Mouse (Mus musculus): ENCODE data around the gene Rgs19. TPM values are rescaled to one million over a fixed set of nuclear protein-coding genes. Genes with fewer than 3 reads are reported as not detected.

The Rgs19 gene
- total RNA-seq, 4 experiments from 2014 or later: 3.7 to 8.9 (median 4.9) TPM

DNA sequence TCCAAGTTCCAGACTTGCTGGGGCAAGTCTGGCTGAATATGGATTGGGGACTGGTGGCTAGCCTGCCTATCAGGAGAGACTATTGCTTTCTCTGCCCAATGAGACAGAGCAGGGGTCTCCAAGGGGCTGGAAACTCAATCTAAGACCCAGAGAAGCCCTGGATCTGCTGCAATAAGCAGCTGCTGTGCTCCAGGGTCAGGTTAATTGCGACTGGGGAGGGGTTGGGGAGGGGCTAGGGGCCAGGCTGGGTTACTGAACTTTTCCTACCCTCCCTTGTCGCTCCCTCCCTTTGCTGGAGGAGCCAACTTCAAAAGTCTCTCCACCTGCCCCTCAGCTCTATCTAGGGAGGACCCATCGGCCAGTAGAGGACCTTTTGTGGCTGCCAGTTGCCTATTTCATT is 37.0 kb downstream of the Rgs19 start, which contains the start of gene Gm29797:
Gene Gm29797 (plus strand): TSS at position 301 of the 400 bp plus-strand sequence.
- no peak for DNase-seq (ENCODE audit: low spot score)

DNA sequence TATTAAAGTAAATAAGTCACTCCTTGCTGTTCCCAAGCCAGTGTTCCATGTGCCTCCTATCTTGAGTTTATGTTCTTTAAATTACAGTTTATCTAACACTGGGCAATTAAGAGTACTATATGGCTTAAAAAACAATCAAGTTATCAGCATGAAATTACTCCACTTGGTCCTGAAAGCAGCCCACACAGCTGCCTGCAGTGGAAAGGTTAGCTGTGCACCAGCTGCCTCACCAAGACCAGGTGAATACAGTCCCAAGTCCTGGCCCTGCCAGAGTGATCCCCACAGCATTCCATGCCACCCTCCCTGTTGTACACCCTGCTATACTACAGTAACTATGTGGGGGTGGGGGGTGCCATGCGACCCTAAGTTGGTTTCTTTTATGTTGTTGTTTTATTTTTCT is 40.3 kb downstream of the Rgs19 start:
- DNase-seq (ENCODE audit: low spot score): no peak

DNA sequence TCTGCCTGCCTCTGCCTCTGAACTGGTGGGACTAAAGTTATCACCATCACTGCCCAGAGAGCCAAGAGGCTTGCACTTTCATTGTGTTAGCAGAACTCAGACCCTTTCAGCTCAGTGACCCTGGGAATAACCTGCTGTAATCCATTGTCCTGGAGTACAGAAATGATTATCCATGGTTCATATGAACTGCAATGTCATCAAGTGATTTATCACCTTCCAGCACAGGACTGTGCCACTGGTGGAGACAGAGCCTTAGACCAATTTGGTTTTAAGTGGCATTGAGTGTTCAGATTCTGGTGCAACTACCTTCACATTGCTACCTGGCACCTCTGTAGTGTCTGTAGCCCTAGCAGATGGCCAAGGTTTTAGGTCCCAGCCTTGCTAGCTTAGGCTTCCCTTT is 40.7 kb downstream of the Rgs19 start:
- DNase-seq (ENCODE audit: low spot score): no peak

DNA sequence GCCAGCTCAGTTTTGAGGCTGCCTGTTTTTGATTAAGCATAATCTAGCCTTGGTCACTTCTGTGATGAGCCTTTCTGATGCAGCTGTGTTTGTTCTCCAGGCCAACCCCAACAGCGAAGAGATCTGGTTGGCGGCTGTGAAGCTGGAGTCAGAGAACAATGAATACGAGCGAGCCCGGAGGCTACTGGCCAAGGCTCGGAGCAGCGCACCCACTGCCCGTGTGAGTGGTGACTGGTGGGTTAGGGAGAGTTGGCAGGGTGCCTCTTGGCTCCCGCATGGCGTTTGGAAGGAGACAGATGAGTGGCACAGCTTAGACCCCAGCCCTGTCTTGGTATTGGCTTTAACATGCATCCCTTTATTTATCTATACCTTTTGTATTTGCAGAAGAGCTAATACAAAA is 44.9 kb downstream of the Rgs19 start:
- no peak for DNase-seq (ENCODE audit: low spot score)

DNA sequence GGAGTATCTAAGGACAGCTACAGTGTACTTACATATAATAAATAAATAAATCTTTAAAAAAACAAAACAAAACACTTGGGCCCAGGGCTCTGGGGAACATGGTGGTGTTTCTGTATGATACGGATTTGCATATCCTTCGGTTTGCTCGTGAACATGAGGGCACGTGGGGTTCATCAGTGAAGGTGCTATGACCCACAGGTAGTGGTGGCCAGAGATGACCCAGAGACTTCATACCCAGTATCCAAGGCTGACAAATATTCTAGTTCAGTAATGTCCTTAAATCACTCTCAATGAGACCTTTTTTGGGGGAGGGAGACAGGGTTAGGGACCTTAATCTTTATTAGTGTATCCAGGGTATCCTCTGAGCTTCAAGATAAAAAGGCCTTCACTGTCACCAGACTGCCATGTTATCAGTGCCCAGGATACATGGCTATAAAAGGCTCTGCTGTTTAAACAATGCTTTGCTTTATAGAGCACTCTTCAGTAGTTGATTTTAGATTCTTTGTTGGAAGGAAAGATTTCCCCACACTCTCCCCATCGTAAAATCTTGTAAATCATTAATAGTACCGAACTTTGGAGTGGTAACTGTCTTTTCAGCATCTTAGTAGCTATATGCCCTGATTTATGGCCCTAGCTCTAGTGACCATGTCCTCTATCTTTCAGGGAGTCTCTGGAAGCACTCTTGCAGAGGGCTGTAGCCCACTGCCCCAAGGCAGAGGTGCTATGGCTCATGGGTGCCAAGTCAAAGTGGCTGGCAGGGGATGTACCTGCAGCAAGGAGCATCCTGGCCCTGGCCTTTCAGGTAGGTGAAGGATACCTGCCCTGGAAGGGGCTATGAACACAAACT is 46.9 kb downstream of the Rgs19 start:
- DNase-seq (ENCODE audit: low spot score): no peak

DNA sequence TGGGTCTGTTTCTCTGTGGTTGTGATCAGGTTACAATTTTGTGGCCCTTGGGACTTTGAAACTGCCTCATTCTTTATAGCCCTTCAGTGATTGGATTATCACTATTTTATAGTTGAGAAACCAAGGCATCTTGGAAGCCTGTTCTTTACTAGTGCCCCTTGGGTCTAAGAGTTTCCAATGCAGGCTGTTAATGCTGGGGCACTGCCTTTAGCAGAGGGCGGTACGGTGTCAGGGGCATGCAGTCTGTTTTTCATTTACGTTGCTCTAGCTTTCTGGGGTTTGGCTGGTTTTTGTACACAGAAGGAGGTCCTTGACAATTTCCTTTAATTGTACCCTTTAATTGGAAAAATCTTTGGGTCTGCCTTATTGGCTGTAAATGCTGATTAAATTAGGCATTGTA is 48.1 kb downstream of the Rgs19 start:
- no peak for DNase-seq (ENCODE audit: low spot score)

DNA sequence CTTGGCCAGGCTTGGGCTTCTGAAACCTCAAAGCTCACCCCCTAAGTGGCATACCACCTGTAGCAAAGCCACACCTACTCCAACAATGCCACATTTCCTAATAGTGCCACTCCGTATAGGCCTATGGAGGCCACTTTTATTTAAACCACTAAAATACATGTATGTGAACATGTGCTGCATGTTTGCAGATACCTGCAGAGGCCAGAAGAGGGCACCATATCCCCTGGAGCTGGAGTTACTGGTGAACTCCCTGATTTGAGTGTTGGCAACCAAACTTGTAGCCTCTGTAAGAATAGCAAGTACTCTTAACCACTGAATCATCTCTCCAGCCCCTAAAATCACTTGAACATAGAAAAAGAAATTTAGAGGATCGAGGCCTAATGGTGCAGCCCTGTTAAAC is 49.4 kb downstream of the Rgs19 start:
- peak; percentile 36 for DNase-seq (ENCODE audit: low spot score)

Other genes starting within 250 kb of the Rgs19 start
- gene Zbtb46, start 234.6 kb downstream of the Rgs19 start, total RNA-seq (2022): 10 to 100 TPM in 2 of 4 experiments, 1 to 10 TPM in 2; 8.9 to 11.5 (median 10.5) TPM
- gene Abhd16b, start 200.8 kb downstream of the Rgs19 start, total RNA-seq (2022): not detected
- gene Tpd52l2, start 196.8 kb downstream of the Rgs19 start, total RNA-seq (2022): 10 to 100 TPM; 65.6 to 72.6 (median 66.5) TPM
- 10 to 100 TPM; 57.8 to 71.4 (median 65.0) TPM for gene Dnajc5, start 173.5 kb downstream of the Rgs19 start, total RNA-seq (2022)
- gene Uckl1, start 109.1 kb downstream of the Rgs19 start, total RNA-seq (2022): 10 to 100 TPM; 26.8 to 39.2 (median 35.0) TPM
- gene Prpf6, start 102.1 kb downstream of the Rgs19 start, total RNA-seq (2022): 10 to 100 TPM; 34.3 to 42.6 (median 35.0) TPM
- gene Zfp512b, start 101.2 kb downstream of the Rgs19 start, total RNA-seq (2022): 10 to 100 TPM; 11.0 to 18.7 (median 14.0) TPM
- 1 to 10 TPM; 1.2 to 1.6 (median 1.5) TPM for gene Samd10, start 94.8 kb downstream of the Rgs19 start, total RNA-seq (2022)
- gene Gm29797, start 36.9 kb downstream of the Rgs19 start, total RNA-seq (2022): not detected
- gene Sox18, start 22.3 kb downstream of the Rgs19 start, total RNA-seq (2022): 10 to 100 TPM; 21.4 to 53.8 (median 48.1) TPM
- gene Tcea2, start 13.7 kb downstream of the Rgs19 start, total RNA-seq (2022): 1 to 10 TPM; 5.3 to 8.0 (median 7.2) TPM
- not detected for gene Lkaaear1, start 4.5 kb upstream of the Rgs19 start, total RNA-seq (2022)
- under 1 TPM in 1 of 4 experiments, not detected in 3; 0.16 TPM for gene Oprl1, start 21.0 kb upstream of the Rgs19 start, total RNA-seq (2022)
- not detected for gene Myt1, start 69.4 kb upstream of the Rgs19 start, total RNA-seq (2022)
- gene Pcmtd2, start 143.9 kb upstream of the Rgs19 start, total RNA-seq (2022): 10 to 100 TPM; 41.6 to 72.3 (median 48.5) TPM
- 10 to 100 TPM in 2 of 4 experiments, 1 to 10 TPM in 2; 9.1 to 11.4 (median 10.3) TPM for gene Polr3k, start 170.4 kb upstream of the Rgs19 start, total RNA-seq (2022)